Mouse (Mus musculus) cortical plate, adult 2 months (tissue): ENCODE measurements at regions not wholly inside any gene's neighbourhood (a gene's known extent, or its start where the extent isn't known, plus 50 kb on each side); places are given as distances from the start of the nearest gene placed in this dataset.

Experiments used
- H3K27ac ChIP-seq: fragments of 200-500 bp; 2 replicates; pipeline ENCODE4 v1.5.1; 2012; ENCODE audit warnings: low read length, control low read depth, inconsistent platforms; ENCODE audit not compliant: insufficient read depth
- H3K4me1 ChIP-seq: fragments of 200-500 bp; 2 replicates; pipeline ENCODE4 v1.6.1; 2011; ENCODE audit warnings: low read length; ENCODE audit not compliant: control insufficient read depth, insufficient read depth
- H3K4me3 ChIP-seq: fragments of 200-500 bp; 2 replicates; pipeline ENCODE4 v1.5.1; 2011; ENCODE audit warnings: mild to moderate bottlenecking, low read length, control low read depth; ENCODE audit not compliant: insufficient read depth
- CTCF ChIP-seq: fragments of 200-500 bp; IDR thresholded peaks from 2 replicates; pipeline ENCODE4 v1.5.1; 2011; ENCODE audit warnings: mild to moderate bottlenecking, control low read depth, low read length; ENCODE audit not compliant: insufficient read depth; ENCODE audit errors: extremely low read depth
- POLR2A ChIP-seq: fragments of 200-500 bp; IDR thresholded peaks from 2 replicates; pipeline ENCODE4 v1.6.1; 2011; ENCODE audit warnings: mild to moderate bottlenecking, low read length, control low read depth; ENCODE audit not compliant: insufficient read depth; ENCODE audit errors: extremely low read depth

GRCm38 (mm10) chr1:149699411-149699810 lies 261.7 kb downstream of the Pla2g4a start:
- TF ChIP-seq POLR2A (no peak), CTCF (no peak)
- Histone ChIP-seq H3K4me3 (no peak overlapping the region), H3K27ac (no peak overlapping the region), H3K4me1 (no peaks in the 10 kb centered on the region)

- Histone ChIP-seq H3K4me3 (no peak overlapping the region), H3K27ac (no peak overlapping the region), H3K4me1 (no peaks in the 10 kb centered on the region)
- TF ChIP-seq CTCF, result no peak
Measured at GRCm38 (mm10) chr1:149674166-149674565, 286.9 kb downstream of the Pla2g4a start.

GRCm38 (mm10) chr1:149672571-149672970 lies 288.5 kb downstream of the Pla2g4a start:
- no peak overlapping the region for H3K27ac ChIP-seq
- no peaks in the 10 kb centered on the region for H3K4me1 ChIP-seq
- no peak overlapping the region for H3K4me3 ChIP-seq
- TF ChIP-seq POLR2A (no peak), CTCF (no peak)

- TF ChIP-seq POLR2A, result no peak
- no peak overlapping the region for H3K4me3 ChIP-seq
- H3K4me1 ChIP-seq, result no peaks in the 10 kb centered on the region
- H3K27ac ChIP-seq, result no peak overlapping the region
Measured at GRCm38 (mm10) chr1:149672117-149672516, 289.0 kb downstream of the Pla2g4a start.

- TF ChIP-seq CTCF (no peak), POLR2A (no peak)
- Histone ChIP-seq H3K4me3 (no peak overlapping the region), H3K4me1 (no peaks in the 10 kb centered on the region), H3K27ac (no peak overlapping the region)
Measured at GRCm38 (mm10) chr1:149671091-149671490, 290.0 kb downstream of the Pla2g4a start.
